Mouse (Mus musculus): ENCODE results near the gene Slc34a1. TPM values are rescaled to one million over a fixed set of nuclear protein-coding genes. Genes with fewer than 3 reads are reported as not detected.

The Slc34a1 gene
- polyA plus RNA-seq (2015; fragmentation: Nextera tagmentation; extraction: Ambion mirVana) = not detected in 2 replicates

DNA sequence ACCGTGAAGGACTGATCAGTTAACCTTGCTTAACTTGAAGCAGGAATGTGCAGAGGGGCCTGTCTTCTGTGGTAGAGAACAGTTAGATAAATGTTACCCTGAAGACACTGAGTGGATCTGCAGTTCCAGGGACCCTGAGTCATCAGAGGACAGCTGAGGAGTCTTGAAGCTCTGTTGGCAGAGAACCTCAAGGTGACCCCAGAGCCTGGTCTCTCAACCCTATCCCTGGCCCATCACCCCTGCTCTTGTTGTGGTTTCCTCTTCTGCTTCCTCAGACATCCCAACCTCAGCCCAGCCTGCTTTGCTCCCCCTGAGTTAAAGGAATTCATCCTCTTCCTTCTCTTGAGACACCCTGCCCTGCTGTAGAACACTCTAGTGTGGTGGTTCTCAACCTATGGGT, at the start of gene Slc34a1:
Gene Slc34a1 (plus strand): TSS at position 100 of the 400 bp plus-strand sequence.
- 66% methylated on average over 1 of the region's 1 CpGs for WGBS
- no peak within 1 kb of the TSS for H3K4me3 ChIP-seq
- H3K4me1 ChIP-seq (replicated peaks) = no peaks in the 10 kb centered on the region
- no peak within 1 kb of the TSS for H3K4me2 ChIP-seq
- no peaks in the 10 kb centered on the region for H3K9me3 ChIP-seq (replicated peaks)
- no peak within 1 kb of the TSS for H3K27ac ChIP-seq
- ATAC-seq (replicated peaks; ENCODE audit: insufficient number of reproducible peaks, insufficient read depth, low FRiP score, low read depth) = no peak
- no peaks in the 10 kb centered on the region for H3K36me3 ChIP-seq
- no peak within 1 kb of the TSS for H3K9ac ChIP-seq
- H3K27me3 ChIP-seq = peaks cover 49% of the 10 kb centered on the region

DNA sequence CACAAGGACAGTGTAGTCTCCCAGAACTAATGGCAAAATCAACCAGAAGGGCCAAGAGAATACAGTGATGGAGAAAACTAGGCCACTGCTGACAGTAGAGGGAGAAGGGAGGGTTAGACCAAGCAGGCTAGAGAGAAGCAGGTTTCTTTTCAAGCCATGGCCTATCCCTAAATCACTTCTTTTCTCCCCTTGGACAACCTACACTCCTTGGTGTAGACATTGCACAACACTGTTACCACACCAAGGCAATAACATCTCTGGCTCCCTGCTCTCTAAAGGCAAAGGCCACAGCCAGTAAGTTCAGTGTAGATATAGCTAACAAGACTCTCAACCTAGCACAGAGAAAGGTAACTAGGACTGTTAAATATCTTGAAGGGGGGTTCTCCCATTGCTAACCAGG, 36.8 kb upstream of the Slc34a1 start:
- Histone ChIP-seq H3K4me3 (peak overlapping the region; percentile 90), H3K27ac (no peak overlapping the region), H3K4me1 (replicated peaks) (peaks cover 21% of the 10 kb centered on the region), H3K9me3 (replicated peaks) (no peaks in the 10 kb centered on the region), H3K9ac (peak overlapping the region; percentile 93; the same call in 1 of the 2 replicates), H3K4me2 (peak overlapping the region; percentile 75), H3K36me3 (peaks cover 31% of the 10 kb centered on the region), H3K27me3 (no peaks in the 10 kb centered on the region)
- no peak for ATAC-seq (replicated peaks; ENCODE audit: insufficient number of reproducible peaks, insufficient read depth, low FRiP score, low read depth)

DNA sequence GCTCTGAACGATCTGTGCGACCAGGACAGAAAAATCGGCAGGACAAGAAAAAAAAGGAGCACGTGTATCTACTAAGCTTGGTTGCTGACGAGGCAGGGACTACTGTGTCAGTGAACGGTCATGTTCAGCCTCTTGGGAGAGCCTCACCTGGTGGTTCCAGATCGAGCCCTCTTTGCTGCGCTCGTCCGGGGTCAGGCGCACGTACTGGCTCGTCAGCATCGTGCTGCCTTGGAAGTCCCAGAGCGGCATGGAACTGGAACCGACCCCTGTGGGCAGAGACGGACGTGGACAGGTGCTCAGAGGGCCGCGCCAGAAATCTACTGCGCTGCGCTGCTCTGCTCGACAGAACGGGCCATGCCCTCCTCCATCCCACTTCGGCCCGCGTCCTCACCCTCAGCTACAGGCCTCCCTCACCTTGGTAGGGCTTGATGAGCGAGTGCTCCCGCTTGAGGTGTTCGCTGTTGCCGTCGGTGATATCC, 36.0 kb upstream of the Slc34a1 start:
- peaks cover 2% of the 10 kb centered on the region; the same call in 1 of the 2 replicates for H3K27me3 ChIP-seq
- no peaks in the 10 kb centered on the region for H3K9me3 ChIP-seq (replicated peaks)
- H3K9ac ChIP-seq = peak overlapping the region; percentile 93
- peak; percentile 33 for ATAC-seq (replicated peaks; ENCODE audit: insufficient number of reproducible peaks, insufficient read depth, low FRiP score, low read depth)
- H3K36me3 ChIP-seq = peaks cover 24% of the 10 kb centered on the region
- H3K4me2 ChIP-seq = peak overlapping the region; percentile 75
- H3K4me3 ChIP-seq = peak overlapping the region; percentile 90
- under 1% methylated on average over 32 of the region's 32 CpGs for WGBS
- H3K27ac ChIP-seq = peak overlapping the region; percentile 95
- H3K4me1 ChIP-seq (replicated peaks) = peaks cover 21% of the 10 kb centered on the region

DNA sequence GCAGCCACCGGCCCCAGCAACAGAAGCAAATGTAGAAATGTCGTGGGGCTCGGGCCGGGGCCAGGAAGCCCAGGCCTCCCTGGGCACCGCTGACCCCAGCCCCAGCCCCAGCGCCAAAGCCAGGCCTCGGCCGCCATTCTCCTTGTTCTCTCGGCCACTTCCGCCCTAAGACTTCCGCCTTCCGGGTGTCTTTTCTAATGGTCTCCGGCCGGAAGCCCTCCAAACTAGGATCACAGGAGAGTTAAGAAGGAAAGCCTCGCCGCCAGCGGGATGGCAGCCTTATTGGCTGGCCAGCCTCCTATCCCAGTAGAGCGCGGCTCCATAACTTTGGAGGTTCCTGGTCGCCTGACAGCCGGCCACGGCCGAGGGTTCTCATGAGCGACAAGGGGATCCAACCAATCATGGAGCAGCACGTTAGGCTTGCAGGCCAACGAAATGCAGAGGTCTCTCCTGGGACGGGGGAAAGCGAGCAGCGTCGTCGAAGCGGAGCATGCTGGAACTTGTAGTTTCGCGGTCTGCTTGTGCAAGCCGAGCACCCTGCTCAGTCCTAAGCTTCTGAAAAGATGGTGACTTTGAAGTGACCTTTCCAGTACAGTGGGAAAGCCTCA, 35.4 kb upstream of the Slc34a1 start, which contains the start of gene Lman2:
Gene Lman2 (minus strand): TSS at position 331 of the 608 bp plus-strand sequence.
- under 1% methylated on average over 35 of the region's 35 CpGs for WGBS
- Histone ChIP-seq H3K4me3 (peak within 1 kb of the TSS; percentile 90), H3K4me1 (replicated peaks) (peaks cover 21% of the 10 kb centered on the region), H3K9me3 (replicated peaks) (no peaks in the 10 kb centered on the region), H3K36me3 (peaks cover 19% of the 10 kb centered on the region), H3K9ac (peak within 1 kb of the TSS; percentile 93), H3K27me3 (peaks cover 4% of the 10 kb centered on the region; the same call in 1 of the 2 replicates), H3K4me2 (peak within 1 kb of the TSS; percentile 75), H3K27ac (peak within 1 kb of the TSS; percentile 95)
- ATAC-seq (replicated peaks; ENCODE audit: insufficient number of reproducible peaks, insufficient read depth, low FRiP score, low read depth) = peak; percentile 98

DNA sequence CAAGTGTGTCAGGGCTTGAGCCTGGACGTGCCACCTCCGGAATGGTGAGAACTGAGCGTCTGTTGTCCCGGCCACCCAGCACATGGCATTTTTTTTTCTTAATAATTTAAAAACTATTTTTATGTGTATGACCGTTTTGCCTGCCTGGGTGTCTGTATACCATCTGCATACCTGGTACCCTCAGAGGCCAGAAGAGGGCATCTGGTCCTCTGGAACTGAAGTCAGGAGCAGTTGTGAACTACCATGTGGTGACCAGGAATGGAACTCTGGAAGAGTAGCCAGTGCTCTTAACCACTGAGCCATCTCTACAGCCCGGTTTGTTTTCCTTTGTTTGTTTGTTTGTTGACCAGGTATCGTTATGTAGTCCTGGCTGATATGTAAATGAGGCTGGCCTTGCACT, 29.6 kb upstream of the Slc34a1 start:
- H3K9me3 ChIP-seq (replicated peaks) = no peaks in the 10 kb centered on the region
- no peak overlapping the region for H3K4me3 ChIP-seq
- no peaks in the 10 kb centered on the region for H3K36me3 ChIP-seq
- ATAC-seq (replicated peaks; ENCODE audit: insufficient number of reproducible peaks, insufficient read depth, low FRiP score, low read depth) = no peak
- no peak overlapping the region for H3K9ac ChIP-seq
- H3K4me1 ChIP-seq (replicated peaks) = peaks cover 7% of the 10 kb centered on the region
- H3K4me2 ChIP-seq = no peak overlapping the region
- WGBS = 70% methylated on average over 7 of the region's 7 CpGs
- H3K27ac ChIP-seq = no peak overlapping the region
- peaks cover 37% of the 10 kb centered on the region for H3K27me3 ChIP-seq

DNA sequence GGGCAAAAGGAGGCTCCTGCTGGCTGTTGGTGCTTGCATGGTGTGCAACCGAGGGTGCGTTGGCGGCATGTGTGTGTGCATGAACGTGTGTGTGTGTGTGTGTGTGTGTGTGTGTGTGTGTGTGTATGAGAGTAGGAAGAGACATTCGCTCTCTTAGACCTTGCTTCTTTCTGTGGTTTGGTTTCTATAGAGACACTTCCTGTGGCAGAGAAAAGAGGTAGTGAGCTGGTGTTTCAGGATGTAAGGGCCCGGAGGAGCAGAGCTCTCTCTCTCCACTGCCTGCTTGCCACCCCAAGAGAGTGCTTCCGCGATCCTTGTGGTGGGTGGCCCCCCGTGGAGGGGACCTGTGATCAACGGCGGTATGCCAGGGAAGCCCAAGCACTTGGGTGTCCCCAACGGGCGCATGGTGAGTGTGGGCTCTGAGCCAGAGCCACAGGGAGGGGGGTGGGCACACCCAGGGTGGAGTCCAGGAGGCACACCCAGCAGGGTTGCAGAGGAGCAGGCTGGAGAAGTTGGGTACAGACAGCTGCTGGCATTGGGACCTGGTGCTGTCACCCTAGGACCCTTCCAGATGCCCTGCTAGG, 28.4 kb upstream of the Slc34a1 start, which contains the start of gene Rgs14:
Gene Rgs14 (plus strand): TSS at position 202 of the 584 bp plus-strand sequence.
- Histone ChIP-seq H3K9ac (peak within 1 kb of the TSS; percentile 38; the same call in 1 of the 2 replicates), H3K36me3 (no peaks in the 10 kb centered on the region), H3K4me1 (replicated peaks) (peaks cover 7% of the 10 kb centered on the region), H3K27ac (no peak within 1 kb of the TSS), H3K27me3 (peaks cover 50% of the 10 kb centered on the region), H3K9me3 (replicated peaks) (no peaks in the 10 kb centered on the region), H3K4me2 (peak within 1 kb of the TSS; percentile 37), H3K4me3 (peak within 1 kb of the TSS; percentile 31)
- WGBS = 43% methylated on average over 13 of the region's 13 CpGs
- ATAC-seq (replicated peaks; ENCODE audit: insufficient number of reproducible peaks, insufficient read depth, low FRiP score, low read depth) = peak; percentile 44; the same call in 1 of the 2 replicates

DNA sequence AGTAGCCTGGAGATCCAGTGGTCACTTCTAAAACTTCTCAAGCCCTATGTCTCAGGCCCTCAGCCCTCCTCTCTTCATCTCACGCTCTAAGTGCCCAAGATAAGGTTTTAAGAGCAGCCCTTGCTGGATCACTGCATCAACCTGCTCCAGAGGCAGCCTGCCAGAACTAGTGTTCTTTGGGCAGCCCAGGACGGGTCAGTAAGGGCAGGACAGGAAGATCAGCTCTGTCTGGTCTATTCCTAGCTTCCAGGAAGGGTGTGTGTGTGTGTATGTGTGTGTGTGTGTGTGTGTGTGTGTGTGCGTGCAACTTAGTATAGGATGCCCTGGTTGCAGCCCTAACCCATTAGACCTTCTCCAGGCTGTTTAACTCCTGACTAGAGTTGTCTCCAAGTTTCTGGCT, 27.8 kb upstream of the Slc34a1 start:
- no peak overlapping the region; the same call in 1 of the 2 replicates for H3K9ac ChIP-seq
- H3K27me3 ChIP-seq = peaks cover 55% of the 10 kb centered on the region
- H3K4me2 ChIP-seq = peak overlapping the region; percentile 37
- no peaks in the 10 kb centered on the region for H3K9me3 ChIP-seq (replicated peaks)
- peak overlapping the region; percentile 31; the same call in 1 of the 2 replicates for H3K4me3 ChIP-seq
- H3K4me1 ChIP-seq (replicated peaks) = peaks cover 7% of the 10 kb centered on the region
- 25% methylated on average over 3 of the region's 3 CpGs for WGBS
- H3K27ac ChIP-seq = no peak overlapping the region
- no peaks in the 10 kb centered on the region for H3K36me3 ChIP-seq
- no peak; the same call in 1 of the 2 replicates for ATAC-seq (replicated peaks; ENCODE audit: insufficient number of reproducible peaks, insufficient read depth, low FRiP score, low read depth)

DNA sequence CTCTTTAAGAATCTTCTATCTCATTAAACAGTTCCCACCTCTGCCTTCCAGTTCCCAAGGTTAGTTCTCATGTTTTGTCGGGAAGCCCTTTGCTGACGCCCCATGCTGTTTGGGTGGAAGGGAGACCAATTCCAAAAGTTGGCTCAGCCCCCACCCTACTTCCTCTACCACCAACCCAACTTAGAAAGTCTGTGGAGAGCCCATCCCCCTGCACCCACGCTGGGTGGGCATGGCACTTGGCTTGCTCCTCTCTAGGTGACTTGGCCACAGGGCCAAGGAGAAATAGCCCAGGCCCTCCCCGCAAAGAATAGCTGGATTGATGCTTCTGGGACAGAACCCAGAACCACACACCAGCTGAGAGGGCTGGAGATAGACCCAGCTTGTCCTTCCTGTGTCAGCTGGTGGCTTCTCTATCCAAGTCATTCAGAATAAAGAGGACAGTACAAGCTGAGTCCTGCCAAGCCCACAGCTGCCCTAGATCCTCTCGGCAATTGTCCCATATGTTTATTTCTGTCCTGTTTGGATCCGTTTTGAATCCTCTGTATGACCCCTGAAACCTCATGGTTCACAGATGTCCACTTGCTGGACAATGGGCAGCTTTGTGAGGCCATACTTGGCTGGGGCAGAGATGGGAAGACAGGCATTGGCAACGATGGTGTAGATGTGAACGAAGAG, 26.8 kb upstream of the Slc34a1 start:
- ATAC-seq (replicated peaks; ENCODE audit: insufficient number of reproducible peaks, insufficient read depth, low FRiP score, low read depth) = no peak
- Histone ChIP-seq H3K36me3 (no peaks in the 10 kb centered on the region), H3K9me3 (replicated peaks) (no peaks in the 10 kb centered on the region), H3K4me1 (replicated peaks) (peaks cover 7% of the 10 kb centered on the region), H3K27ac (no peak overlapping the region), H3K4me3 (no peak overlapping the region), H3K9ac (no peak overlapping the region), H3K27me3 (peaks cover 62% of the 10 kb centered on the region), H3K4me2 (no peak overlapping the region)
- 66% methylated on average over 8 of the region's 8 CpGs for whole genome bisulfite sequencing

DNA sequence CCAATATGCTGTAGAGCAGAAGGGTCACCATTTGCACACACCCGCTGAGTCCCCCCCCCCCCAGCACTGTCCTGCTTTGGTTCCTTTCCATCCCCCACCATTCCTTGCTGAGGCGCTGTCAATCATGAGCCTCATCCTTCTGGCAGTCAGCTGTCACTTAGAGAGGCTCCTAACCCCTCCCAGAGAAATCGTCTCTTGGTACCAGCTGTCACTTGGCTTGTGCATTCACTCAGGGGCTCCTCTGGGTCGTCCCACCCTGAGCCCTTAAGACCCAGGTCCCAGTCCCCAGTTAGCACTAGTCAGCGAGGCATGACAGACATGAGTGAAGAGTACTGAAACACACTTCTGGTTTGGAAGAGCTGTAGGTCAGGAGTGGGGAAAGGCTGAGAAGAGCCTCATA, 26.2 kb upstream of the Slc34a1 start:
- peaks cover 62% of the 10 kb centered on the region for H3K27me3 ChIP-seq
- H3K9me3 ChIP-seq (replicated peaks) = no peaks in the 10 kb centered on the region
- H3K4me2 ChIP-seq = no peak overlapping the region
- peaks cover 7% of the 10 kb centered on the region for H3K4me1 ChIP-seq (replicated peaks)
- ATAC-seq (replicated peaks; ENCODE audit: insufficient number of reproducible peaks, insufficient read depth, low FRiP score, low read depth) = no peak
- no peak overlapping the region for H3K9ac ChIP-seq
- no peak overlapping the region for H3K4me3 ChIP-seq
- 54% methylated on average over 5 of the region's 5 CpGs for WGBS
- no peak overlapping the region for H3K27ac ChIP-seq
- no peaks in the 10 kb centered on the region for H3K36me3 ChIP-seq

DNA sequence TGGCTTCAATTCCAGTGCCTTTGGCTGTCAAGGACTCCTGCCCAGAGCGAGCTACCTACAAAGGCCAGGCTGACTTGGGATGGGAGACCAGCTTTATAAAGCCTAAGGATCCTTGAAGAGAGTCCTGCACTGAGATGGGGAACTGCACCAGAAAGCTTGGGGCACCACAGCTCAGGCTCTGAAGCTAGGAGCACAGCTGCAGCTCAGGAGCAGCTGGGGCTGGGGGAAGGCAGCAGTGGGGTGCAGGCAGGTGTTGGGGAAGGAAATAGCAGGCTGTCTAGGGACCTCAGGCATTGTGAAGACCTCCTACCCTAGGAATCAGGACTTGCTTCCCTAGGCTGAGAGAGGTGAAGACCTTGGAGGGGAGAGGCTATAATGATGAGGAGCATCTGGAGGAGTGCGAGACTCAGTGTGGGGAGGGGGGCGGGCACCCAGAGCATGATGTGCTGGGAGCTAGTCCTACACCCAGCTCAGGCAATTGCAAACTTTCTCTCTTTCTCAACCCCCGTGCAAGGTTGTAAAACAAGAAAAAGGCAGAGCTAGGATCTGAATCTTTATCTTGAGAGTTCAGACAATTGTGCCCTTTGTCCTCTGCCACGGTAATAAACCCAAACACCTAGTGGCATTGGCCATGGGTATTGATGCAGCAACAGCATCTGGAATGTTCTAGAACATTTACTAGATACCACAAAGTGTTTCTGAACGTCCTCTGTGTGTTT, 23.6 kb upstream of the Slc34a1 start:
- H3K9me3 ChIP-seq (replicated peaks) = no peaks in the 10 kb centered on the region
- H3K9ac ChIP-seq = no peak overlapping the region
- H3K4me1 ChIP-seq (replicated peaks) = peaks cover 9% of the 10 kb centered on the region
- no peak overlapping the region for H3K4me2 ChIP-seq
- H3K27ac ChIP-seq = no peak overlapping the region
- H3K27me3 ChIP-seq = peaks cover 80% of the 10 kb centered on the region
- WGBS = 55% methylated on average over 6 of the region's 6 CpGs
- no peaks in the 10 kb centered on the region for H3K36me3 ChIP-seq
- no peak for ATAC-seq (replicated peaks; ENCODE audit: insufficient number of reproducible peaks, insufficient read depth, low FRiP score, low read depth)
- no peak overlapping the region for H3K4me3 ChIP-seq

DNA sequence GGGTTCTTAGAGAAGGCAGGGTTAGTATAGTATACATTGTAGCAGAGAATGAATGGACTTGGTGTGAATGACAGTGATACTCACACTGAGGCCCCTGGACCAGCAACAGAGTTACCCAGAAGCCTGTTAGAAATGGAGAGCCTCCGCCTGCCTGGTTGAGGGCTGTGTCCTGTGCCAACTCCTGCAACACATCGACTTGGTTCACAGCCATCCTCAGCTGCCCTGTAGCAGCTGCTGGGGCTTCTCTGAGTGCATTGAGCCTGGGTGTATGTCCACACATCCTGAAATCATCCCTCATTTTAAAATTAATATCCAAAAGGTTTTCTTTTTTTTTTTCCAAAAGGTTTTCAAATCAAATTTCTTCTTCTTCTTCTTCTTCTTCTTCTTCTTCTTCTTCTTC, 22.1 kb upstream of the Slc34a1 start:
- Histone ChIP-seq H3K4me3 (no peak overlapping the region), H3K9ac (no peak overlapping the region), H3K36me3 (no peaks in the 10 kb centered on the region), H3K4me2 (no peak overlapping the region), H3K9me3 (replicated peaks) (no peaks in the 10 kb centered on the region), H3K4me1 (replicated peaks) (peaks cover 4% of the 10 kb centered on the region; the same call in 1 of the 2 replicates), H3K27me3 (peaks cover 86% of the 10 kb centered on the region), H3K27ac (no peak overlapping the region)
- ATAC-seq (replicated peaks; ENCODE audit: insufficient number of reproducible peaks, insufficient read depth, low FRiP score, low read depth) = no peak
- 60% methylated on average over 2 of the region's 2 CpGs for WGBS

Measured in heart, embryonic 15.5 days (tissue).